Mouse (Mus musculus) layer of hippocampus, adult 2 months (tissue): Measurements from ENCODE around the gene Bean1. TPM values are rescaled to one million over a fixed set of nuclear protein-coding genes. Genes with fewer than 3 reads are reported as not detected.

Experiments
- DNase-seq, 2 experiments: peaks; one replicate each; pipeline ENCODE4 v3.0.0; 2022; ENCODE audit warnings: low spot score in 2 of 2
- H3K27ac ChIP-seq: fragments of 200-600 bp; 2 replicates; pipeline ENCODE4 v1.8.1; 2022
- H3K4me3 ChIP-seq: fragments of 200-600 bp; 2 replicates; pipeline ENCODE4 v1.8.1; 2022; ENCODE audit warnings: mild to moderate bottlenecking
- CTCF ChIP-seq: fragments of 200-600 bp; conservative IDR thresholded peaks from 2 replicates; pipeline ENCODE4 v1.8.1; 2022; ENCODE audit warnings: antibody characterized with exemption, mild to moderate bottlenecking, moderate library complexity
- long read RNA-seq, 2 experiments: library from polyadenylated mRNA; stranded (forward); transcript quantifications; one replicate each; pipeline ENCODE4 v2.0.0; 2021; ENCODE audit warnings: borderline mapping rate in 2 of 2
- total RNA-seq, 2 experiments: library from RNA; stranded (reverse); gene quantifications; 2 replicates each; pipeline ENCODE4 v1.2.3; 2021

Bean1 gene
- total RNA-seq, result 1 to 10 TPM; 5.3 to 5.4 TPM
- long read RNA-seq, experiment 1, partial matches to known transcripts, result 0 of 4 reads
- long read RNA-seq, experiment 1, other reads (novel, unspliced or antisense), result 3 of 4 reads
- long read RNA-seq, experiment 2, transcript Bean1-201 (5 exons, 3,199 nt), result major isoform, 5 of 11 reads
- long read RNA-seq, experiment 2, partial matches to known transcripts, result 0 of 11 reads
- long read RNA-seq, experiment 2, other reads (novel, unspliced or antisense), result 3 of 11 reads

- peak in 1 of 2 experiments; percentile 27 for DNase-seq
- no peak for TF ChIP-seq CTCF
- Histone ChIP-seq H3K4me3 (peak within 1 kb of the TSS; percentile 59), H3K27ac (peak within 1 kb of the TSS; percentile 55; the same call in 1 of the 2 replicates)
Measured at GRCm38 (mm10) chr8:104170118-104171049, at the start of gene Bean1. Gene Bean1, plus strand, starts transcription at chr8:104170442.

GRCm38 (mm10) chr8:104121640-104122416 lies 48.4 kb upstream of the Bean1 start:
- H3K27ac ChIP-seq, result no peak overlapping the region
- DNase-seq, result no peak
- no peak for TF ChIP-seq CTCF
- no peak overlapping the region for H3K4me3 ChIP-seq

DNA sequence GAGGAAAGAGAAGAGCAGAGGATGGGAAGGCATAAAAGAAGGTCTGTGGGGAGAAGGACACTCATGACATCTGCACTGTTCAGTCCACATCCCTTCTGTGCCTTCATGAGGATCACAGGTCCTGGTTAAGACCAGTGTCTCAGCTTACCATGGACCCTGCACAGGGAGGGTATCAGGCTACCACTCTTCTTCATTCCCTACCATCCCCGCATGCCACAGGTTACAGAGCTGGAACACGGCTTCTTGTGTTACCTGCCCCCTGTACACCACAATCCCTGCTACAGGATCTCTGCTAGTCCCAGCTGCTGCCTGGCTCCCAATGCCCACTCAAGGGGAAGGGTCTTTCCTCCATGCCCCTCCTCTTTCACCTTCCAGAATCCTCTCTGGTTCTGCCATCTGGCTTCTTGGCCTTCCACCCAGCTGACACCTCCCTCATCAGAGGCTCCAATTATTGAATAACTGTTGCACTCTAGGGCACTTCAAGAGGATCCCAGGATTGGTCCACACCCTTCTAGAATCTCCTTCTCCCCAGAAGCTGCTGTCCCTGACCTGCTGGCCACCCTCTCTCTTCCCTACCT lies 47.1 kb upstream of the Bean1 start:
- Histone ChIP-seq H3K4me3 (no peak overlapping the region), H3K27ac (no peak overlapping the region)
- no peak for TF ChIP-seq CTCF
- DNase-seq, result no peak

- no peak overlapping the region for H3K27ac ChIP-seq
- H3K4me3 ChIP-seq, result no peak overlapping the region
- no peak for DNase-seq
- TF ChIP-seq CTCF, result no peak
Measured at GRCm38 (mm10) chr8:104124534-104124933, 45.7 kb upstream of the Bean1 start.

GRCm38 (mm10) chr8:104127160-104127883 lies 42.9 kb upstream of the Bean1 start:
- no peak overlapping the region for H3K27ac ChIP-seq
- DNase-seq, result peak; percentile 59 to 68
- no peak overlapping the region for H3K4me3 ChIP-seq
- TF ChIP-seq CTCF, result no peak

DNA sequence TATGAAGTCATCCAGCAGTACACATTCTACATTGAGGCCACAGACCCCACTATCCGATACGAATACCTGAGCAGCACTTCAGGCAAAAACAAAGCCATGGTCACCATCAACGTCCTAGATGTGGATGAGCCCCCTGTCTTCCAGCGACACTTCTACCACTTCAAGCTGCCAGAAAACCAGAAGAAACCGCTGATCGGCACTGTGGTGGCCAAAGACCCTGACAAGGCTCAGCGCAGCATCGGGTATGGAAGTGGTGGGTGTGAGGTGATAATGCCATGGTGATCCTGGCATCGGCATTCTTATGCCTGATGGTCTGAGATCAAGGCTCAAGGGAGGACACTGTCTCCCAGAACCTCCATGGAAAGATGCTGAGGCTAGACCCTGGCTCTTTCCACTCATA lies 39.3 kb upstream of the Bean1 start:
- no peak for DNase-seq
- TF ChIP-seq CTCF, result no peak
- no peak overlapping the region for H3K27ac ChIP-seq
- H3K4me3 ChIP-seq, result no peak overlapping the region

- Histone ChIP-seq H3K27ac (no peak overlapping the region), H3K4me3 (no peak overlapping the region)
- DNase-seq, result peak; percentile 13 to 28
- TF ChIP-seq CTCF, result no peak
Measured at GRCm38 (mm10) chr8:104131414-104131975, 38.7 kb upstream of the Bean1 start.

DNA sequence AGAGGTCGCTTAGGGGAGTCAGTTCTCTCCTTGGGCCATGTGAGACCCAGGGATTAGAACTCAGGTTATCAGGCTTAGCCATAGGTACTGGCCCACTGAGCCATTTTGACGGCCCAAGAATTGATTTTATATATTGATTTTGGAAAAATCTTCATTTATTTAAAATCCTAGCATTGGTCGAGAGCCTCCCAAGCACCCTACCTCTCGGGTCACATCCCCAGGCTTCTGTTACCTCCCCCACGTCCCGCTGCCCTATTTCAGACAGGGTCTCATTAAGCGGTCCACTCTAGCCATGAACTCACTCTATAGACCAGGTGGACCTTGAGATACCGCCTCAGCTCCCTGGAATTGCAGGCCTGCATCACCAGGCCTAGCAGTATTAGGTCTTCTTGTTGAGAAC lies 35.7 kb upstream of the Bean1 start:
- Histone ChIP-seq H3K27ac (no peak overlapping the region), H3K4me3 (no peak overlapping the region)
- TF ChIP-seq CTCF, result no peak
- DNase-seq, result no peak

DNA sequence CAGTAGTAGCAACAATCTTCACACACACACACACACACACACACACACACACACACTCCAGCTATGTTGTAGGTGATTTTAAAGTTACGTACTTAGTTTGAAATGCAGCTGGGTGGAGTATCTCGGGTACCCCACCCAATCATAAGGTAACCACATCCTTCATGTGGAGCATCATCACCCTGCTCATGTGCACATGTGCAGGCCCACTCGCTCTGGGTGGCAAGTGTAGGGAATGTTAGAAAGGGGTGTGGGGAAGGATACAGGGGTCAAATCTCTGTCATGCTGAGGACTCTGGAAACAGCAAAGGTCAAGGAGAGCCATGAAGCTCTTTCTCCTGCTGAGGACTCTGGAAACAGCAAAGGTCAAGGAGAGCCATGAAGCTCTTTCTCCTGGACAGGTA lies 34.0 kb upstream of the Bean1 start:
- TF ChIP-seq CTCF, result no peak
- no peak overlapping the region for H3K4me3 ChIP-seq
- H3K27ac ChIP-seq, result no peak overlapping the region
- DNase-seq, result no peak

DNA sequence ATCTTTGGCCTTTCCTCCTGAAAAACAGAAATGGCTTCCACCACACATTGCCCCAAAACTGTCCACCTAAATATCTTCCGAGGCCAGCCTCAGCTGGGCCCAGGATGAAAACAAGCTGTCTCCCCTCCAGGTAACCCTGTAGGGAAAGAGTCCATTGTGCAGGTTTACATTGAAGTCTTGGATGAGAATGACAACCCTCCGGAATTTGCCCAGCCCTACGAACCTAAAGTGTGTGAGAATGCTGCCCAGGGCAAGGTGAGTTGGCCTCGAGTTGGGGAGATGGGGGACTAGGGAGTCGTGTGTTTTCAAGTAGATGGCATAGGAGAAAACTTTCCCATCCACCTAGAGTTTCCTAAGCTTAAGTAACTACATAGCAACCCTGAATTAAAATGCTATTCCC lies 32.6 kb upstream of the Bean1 start:
- no peak overlapping the region for H3K27ac ChIP-seq
- no peak for TF ChIP-seq CTCF
- no peak for DNase-seq
- no peak overlapping the region for H3K4me3 ChIP-seq

DNA sequence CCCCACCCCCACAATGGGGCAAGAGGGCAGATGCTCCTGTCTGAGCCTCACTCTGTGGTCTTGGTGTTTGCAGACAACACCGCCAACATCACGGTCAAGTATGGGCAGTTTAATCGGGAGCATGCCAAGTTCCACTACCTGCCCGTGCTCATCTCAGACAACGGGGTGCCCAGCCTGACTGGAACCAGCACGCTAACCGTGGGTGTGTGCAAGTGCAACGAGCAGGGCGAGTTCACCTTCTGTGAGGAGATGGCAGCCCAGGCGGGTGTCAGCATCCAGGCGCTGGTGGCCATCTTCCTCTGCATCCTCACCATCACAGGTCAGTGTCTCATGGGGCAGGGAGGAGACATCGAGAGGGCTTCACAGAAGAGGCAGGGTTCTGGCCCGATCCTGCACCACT lies 29.6 kb upstream of the Bean1 start:
- Histone ChIP-seq H3K27ac (no peak overlapping the region), H3K4me3 (no peak overlapping the region)
- no peak for TF ChIP-seq CTCF
- no peak for DNase-seq

DNA sequence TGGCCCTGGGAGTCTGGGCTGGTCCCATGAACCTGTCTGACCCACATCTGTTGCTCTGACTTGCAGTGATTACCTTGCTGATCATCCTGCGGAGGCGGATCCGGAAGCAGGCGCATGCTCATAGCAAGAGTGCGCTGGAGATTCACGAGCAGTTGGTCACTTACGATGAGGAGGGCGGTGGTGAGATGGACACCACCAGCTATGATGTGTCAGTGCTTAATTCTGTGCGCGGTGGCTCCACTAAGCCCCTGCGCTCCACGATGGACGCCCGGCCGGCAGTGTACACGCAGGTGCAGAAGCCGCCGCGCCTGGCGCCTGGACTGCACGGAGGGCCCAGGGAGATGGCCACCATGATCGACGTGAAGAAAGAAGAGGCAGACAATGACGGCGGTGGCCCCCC lies 27.8 kb upstream of the Bean1 start:
- DNase-seq, result no peak
- no peak for TF ChIP-seq CTCF
- Histone ChIP-seq H3K27ac (no peak overlapping the region), H3K4me3 (no peak overlapping the region)
